Mouse (Mus musculus): Measurements from ENCODE around the gene Smyd3.

DNA sequence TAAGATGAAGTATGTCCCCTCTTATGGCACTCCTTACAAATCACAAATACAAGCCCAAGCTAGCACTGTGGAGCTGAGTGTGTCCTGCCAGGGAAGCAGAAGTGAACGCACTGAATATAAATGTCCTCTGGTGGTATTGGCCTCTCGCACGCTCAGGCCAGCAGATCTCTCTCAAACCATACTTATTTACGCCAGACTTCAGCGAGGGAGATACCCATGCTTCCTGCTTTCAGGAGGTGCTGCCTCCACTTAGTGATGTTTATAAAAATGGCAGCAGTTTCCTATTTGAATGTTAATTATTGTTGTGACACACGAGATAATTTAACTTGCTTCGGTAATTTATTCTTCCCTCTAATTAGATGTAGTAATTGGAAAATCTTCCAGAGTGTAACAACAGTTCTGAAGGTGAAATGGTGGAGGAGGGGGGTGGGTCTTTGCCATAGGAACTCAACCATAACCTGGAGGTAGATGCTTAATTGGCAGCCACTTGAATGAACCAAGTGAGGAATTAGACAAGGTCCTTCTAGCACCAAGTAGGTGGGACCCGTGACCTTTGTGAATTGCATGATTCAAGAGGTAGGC, 224.0 kb downstream of the Smyd3 start:
- TF ChIP-seq CTCF (IDR thresholded peaks at IDR 0.05; ENCODE audit: low read depth, low read length) (no peak), POLR2A (IDR thresholded peaks at IDR 0.05; ENCODE audit: borderline replicate concordance, low read depth, low read length) (no peak)

All from bone marrow macrophage, adult 2 months (primary cell).